Mouse (Mus musculus): ENCODE results near the gene Rufy2.
"Not testable (repeated sequence)": the region's sequence is repeated elsewhere in the genome, so short reads cannot be mapped to it uniquely, and the experiment has no call there.

The Rufy2 gene

DNA sequence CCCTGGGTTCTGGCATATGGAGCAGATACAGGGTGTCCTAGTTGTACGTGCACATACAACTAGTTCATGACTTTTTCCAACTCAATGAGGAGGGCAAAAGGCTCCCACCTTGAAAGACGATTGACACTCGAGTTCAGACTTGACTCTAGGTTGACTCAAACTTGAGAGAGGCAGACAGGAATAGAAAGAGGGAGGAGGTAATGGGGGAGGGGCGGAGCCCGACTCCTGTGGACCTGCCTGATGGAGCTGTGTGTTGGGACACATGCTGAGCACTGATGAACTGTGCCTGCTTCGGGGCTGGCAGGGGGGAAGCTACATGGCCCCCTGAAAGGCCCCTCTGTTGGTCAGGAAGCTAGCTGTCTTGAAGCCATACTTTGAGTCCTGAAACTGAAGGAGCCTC is 73.0 kb downstream of the Rufy2 start:
- DNase-seq: no peak

DNA sequence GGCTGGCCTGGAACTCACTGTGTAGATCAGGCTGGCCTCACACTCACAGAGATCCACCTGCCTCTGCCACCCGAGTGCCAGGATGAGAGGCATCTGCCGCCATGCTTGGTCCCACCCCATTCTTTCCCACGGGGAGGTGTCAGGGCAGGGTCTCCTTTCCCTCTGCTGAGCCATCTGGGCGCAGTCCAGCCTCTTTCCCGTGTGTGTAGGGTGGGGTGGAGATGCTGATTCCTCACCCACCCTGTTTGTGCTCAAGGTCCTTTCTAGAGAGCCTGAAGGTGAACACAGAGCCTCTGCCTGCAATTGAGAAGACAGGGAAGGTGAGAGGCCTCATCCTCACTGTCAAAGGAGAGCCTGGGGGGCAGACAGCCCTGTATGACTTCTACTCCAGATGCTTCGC is 74.0 kb downstream of the Rufy2 start:
- not testable (repeated sequence) for DNase-seq

DNA sequence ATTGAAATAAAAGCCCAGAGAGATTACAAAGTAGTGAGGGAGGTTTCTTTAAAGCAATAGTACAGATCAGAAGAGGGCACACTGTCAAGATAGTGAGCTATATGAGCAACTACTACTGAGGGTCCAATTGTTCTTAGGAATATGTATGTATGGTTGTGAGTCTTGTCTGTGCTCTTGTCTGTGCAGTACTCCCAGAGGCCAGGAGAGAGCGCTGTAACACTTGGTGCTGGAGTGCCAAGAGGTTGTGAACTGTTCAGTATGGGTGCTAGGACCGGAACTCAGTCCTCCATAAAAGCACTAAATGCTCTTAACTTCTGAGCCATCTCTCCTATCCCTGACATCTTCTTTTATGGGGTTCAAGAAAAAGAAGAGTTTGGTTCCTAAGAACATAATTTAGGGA is 74.6 kb downstream of the Rufy2 start:
- no peak for DNase-seq

DNA sequence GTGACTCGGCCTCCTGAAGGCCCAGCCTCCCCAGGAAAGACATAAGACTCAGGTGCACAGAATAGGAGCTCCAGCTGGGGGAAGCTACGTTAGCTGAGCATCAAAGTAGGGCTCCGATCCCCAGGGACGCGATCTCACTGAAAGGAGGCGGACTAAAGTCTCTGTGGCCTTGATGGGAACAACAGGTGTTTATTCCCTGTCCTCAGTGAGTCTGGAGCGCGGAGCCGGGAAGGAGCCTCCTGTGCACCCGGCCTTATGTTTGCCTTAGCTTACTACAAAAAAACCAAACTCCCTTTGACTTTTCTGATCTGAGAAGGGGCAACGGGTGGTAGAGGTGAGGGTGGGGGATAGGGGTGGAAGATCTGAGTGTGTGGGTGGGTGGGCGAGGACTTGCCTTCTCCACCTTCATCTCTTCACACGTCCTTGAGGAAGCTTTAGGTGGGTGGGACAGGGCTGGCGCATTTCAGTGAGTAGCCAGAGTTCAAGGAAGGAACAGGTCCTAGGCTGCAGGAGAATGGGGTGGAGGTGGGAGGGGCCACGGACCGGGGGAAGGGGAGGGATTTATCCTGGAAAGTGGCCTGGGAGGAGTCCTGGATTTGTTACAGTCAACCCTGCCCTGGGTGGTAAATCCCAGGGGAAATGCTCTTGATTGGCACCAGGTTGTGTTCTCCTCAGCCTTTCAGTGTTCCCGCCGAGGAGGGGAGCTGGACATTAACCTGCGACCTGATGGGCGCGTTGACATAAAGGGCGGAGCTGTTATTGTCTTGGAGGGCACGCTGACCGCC is 77.1 kb downstream of the Rufy2 start:
- no peak for DNase-seq

GRCm38 (mm10) chr10:63059862-63060261 is 79.8 kb downstream of the Rufy2 start, which contains the start of gene Pbld1:
Pbld1 (plus strand) TSS chr10:63060162.
- no peak for DNase-seq

DNA sequence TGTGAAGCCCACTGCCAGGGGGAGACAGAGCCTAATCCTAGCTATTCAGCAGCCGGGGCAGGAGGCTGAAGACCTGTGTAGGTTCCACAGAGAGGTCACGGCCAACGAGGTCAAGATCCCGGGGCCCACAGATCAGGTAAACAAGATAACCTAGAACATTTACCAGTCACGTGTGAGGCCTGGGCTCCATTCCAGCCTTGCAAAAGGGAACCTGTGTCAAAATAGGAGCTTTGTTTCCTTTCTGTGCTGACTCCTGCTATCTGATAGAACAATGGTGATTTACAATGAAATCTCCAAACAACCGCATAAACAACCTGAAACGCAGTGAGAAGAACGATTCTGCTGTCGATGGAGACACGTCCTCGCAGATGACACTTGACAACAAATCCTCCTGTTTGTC is 80.4 kb downstream of the Rufy2 start:
- DNase-seq: no peak

- no peak for DNase-seq
These were observed 81.2 kb downstream of the Rufy2 start for GRCm38 (mm10) chr10:63061266-63061665.

DNA sequence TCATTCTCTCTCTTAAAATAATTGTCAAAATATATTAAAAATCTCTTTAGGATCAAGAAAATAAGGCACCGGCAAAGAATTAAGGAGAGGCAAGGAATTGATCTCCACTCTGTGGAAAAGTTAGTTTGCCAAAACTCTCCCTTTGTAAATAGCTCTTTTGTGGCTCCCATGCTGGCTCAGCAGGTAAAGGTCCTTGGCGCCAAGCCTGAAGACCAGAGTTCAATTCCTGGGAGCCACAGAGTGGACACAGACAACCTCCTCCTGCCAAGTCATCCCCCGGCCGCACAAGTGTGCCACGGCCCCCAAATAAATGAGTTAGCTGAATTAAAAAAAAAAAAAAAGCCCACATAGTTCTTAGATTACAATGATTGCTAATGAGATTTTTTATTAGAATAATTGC is 82.7 kb downstream of the Rufy2 start:
- DNase-seq: no peak

DNA sequence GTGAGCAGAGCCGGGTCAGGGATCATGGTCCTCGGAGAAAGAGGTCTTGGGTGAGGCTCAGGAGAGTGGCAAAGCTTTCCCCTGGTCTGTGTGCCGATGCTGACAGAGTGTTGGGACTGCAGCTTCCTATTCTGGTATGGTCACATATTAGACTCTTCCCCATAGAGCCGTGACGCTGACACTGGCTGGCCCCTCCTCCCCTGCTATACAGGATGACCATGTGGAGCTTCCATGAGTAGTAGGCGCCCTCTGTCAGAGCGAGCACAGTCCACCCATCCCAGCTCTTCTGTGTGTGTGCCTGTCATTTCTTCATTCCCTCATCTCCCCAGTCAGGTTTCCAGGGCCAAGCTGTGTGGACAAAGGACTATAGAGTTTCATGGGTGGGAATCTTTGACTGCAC is 83.3 kb downstream of the Rufy2 start:
- no peak for DNase-seq

DNA sequence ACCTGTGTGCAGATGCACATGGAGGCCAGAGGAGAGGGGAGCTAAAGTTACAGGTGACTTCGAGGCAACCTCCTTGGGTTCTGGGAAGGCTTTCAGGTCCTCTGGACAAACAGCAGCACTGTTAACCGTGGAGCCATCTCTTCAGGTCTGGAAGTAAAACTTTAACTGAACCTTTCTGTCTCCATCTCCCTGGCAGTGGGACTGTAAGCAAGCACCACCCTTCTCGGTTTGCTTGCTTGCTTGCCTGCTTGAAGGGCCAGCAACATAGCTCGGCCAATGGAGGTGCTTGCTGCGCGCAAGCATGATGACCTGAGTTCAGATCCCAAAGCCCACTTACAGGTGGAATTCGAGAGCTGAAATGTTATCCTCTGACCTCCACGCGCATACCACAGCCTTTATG is 84.5 kb downstream of the Rufy2 start:
- DNase-seq: no peak

- DNase-seq: no peak
These were observed 85.5 kb downstream of the Rufy2 start for GRCm38 (mm10) chr10:63065561-63065960.

DNA sequence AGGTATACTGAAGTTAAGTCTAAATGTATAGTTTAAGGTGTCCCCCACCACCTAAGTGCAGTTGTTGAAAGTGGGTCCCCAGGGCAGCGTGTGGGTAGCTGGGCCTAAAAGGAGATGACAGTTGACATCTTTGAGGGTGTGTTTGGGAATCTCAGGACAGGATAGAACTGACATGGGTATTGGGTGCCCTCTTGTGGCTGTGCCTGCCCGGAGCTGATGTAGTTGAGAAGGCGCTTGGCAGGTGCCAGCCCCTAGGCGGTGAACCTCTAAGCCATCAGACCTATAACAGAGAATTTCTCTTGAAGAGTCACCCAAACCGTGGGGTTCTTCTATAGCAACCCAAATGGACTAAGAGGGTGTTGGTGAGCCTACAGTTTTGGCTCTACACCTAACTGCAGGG is 86.0 kb downstream of the Rufy2 start:
- peak; percentile 93 for DNase-seq

Data from cerebellum, adult 9-10 months (tissue).